Mouse (Mus musculus): ENCODE data around the gene Mrpl34.

Mrpl34 gene

DNA sequence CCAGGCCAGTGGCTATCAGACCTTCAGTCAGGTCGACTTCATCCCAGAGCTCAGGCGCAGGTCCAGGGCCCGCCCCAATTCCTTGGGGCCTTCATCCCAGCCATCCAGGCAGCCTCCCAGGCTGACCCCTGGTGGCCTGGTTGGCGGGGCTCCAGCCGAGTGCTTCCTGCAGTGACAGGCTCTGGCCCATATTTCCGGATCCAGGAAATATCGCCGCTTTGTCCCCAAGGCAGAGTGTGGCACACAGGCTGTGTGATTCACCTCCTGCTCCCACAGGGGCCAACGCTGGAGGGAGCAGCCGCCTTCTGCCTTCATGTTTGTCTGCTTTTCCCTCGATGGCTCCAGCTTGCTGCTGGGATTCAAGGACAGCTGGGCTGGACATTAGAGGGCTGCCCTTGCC, 31.7 kb downstream of the Mrpl34 start:
- DNase-seq (ENCODE audit: low spot score): no peak

DNA sequence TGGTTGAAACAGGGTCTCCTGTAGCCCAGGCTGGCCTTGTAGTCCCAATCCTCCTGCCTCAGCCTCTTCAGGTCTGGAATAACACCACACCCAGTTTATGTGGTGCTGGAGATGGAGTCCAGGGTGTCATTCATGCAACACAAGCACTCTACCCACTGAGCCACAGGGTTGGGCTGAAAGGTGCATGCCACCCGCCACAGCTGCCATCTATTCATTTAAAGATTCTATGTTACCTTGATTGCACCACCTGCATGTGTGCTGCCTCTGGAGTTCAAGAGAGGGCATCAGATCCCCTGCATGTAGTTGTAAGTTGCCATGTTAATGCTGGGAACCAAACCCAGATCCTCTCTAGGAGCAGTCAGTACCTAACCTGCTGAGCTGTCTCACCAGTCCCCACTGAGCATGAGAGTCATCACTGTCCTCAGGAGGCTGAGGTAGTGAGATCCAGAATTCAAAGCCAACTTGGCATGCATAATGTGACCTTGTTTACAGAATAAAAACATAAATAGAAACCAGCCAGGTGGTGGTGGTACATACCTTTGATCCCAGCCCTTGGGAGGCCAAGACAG, 32.4 kb downstream of the Mrpl34 start:
- no peak for DNase-seq (ENCODE audit: low spot score)

DNA sequence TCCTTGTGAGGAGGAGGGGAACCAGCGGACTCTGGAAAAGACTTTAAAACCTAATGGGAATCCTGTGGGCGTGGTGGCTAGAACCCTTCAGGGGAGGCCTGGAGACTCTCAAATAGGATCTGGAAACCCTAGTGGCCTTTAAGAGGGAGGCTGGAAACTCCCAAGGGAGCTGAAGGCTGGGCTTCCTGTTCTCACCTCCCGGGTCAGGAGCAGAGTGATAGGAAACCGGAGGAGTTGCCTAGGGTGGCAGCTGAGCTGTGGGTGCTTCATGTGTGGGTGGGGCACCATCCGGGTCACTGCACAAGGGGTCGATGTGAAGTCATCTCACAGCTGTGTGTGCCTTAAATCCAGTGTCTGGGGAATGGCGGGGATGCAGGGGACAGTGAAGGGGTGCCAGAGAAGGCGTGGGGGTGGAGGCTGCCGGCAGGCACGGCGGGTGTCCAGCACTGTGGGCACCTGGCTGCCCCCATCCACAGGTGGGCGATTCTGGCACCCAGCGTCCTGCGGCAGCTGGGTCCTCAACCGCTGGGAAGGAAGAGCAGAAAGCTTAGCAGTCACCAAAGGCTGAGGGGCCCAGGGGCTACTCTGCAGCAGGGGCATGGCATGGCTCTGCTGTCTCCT, 33.2 kb downstream of the Mrpl34 start:
- no peak for DNase-seq (ENCODE audit: low spot score)

DNA sequence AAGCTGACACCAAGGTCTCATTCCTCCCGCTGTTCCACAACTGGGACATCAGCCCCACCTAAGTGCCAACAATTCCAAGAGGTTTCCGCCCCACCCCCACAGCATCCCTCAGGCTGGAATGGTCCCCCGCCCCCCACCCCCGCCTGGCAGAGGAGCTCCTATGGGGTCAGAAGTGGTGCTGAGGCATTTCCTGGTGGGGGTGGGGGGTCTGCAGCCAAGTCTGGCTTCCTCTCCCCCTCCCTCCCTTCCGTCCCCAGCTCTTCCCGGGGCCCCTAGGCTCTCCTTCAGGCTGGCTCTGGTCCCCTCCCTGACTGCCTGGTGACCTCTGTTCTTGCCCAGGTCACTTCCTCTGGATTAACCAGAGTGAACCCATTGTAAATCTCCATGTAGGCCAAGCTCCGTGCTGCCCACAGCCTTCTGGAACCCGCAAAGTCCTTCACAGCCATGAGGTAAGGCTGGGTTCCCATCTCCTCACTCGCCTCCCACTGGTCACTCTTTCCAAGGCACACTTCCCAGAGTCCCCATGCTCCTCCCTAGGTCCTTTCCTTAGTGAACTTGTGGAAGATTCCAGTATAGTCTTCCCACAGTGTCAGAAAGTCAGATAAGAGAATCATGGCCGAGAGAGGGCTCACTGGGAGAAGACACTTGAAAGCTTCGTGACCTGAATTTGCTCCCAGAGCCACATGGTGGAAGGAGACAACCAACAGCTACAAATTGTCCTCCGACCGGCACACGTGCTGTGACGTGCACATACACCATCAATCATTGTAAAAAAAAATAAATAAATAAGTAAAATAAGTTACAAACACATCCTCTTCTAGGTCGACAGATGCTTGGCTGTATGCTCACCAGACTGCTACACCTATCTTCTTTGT, 34.3 kb downstream of the Mrpl34 start:
- DNase-seq (ENCODE audit: low spot score): no peak

DNA sequence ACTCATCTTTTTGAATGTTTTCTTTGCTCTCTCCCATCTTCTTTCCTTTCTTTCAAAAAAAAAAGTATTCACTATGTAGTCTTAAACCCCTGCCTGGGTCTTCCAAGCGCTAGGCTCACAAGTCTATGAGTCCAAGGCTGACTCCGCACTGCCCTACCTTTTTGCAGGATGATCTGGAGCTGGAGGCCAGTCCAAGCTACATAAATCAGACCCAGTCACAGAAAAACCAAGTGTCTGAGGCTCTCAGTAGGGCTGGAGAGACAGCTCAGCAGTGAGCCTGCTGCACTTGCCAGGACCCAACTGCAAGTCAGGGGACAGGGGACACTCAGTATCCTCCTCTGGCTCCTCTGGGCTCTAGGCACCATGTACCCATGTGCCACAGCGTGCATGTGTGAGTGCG, 39.6 kb downstream of the Mrpl34 start:
- no peak for DNase-seq (ENCODE audit: low spot score)

DNA sequence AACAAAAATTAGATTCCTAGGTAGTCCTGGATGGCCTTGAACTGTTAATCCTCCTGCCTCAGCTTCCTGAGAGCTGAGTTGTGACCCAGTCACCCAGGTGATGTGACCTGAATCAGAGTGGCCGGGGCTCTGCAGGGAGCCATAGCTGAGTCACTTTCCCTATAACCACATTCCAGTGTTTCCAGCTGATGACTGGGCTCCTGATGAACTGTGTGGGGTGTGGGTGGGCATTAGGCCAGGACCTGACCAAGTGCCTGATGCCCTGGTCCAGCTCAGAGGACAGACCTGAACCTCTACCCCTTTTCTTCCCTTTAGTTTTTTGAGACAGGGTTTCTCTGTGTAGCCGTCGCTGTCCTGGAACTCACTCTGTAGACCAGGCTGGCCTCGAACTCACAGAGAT, 40.6 kb downstream of the Mrpl34 start:
- DNase-seq (ENCODE audit: low spot score): no peak

DNA sequence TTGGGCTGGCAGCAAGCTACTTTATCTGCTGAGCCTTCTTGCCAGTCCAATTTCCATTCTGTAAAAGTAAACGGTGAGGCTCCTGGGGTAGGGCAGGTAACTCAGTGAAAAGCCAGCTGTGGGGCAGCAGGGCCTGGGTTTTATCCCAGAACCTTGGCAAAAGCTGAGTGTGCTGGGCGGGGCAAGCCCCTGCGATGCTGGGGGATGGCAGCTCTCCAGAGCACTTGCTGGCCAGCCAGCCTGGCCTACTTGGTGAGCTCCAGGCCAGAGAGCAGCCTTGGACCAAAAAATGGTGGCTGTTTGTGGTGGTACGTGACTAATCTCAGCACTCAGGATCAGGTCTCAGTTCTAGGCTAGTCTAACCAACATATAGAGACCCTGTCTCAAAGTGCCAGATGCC, 41.2 kb downstream of the Mrpl34 start:
- no peak for DNase-seq (ENCODE audit: low spot score)

DNA sequence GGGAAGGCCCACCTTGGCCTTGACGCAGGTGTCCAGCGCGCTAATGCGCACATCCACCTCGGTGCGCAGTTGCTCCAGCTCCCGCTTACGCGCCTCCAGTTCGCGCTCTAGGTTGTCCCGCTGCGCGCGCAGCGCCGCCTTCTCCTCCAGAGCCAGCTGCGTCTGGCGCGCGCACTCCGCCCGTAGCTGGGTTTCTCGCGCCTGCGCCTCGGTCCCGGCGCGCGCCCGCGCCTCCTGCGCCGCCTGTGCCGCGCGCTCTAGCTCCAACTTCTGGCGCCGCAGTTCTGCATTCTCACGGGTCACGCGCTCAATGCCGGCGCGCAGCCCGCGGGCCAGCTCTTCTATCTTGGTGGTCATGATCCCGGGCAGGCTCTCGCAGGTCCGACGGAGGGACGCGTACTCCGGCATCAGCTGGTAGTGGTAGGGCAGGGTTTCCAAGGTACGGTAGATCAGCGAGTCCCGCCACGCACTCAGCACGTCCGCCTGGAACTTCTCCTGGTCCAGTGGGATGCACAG, 42.9 kb downstream of the Mrpl34 start:
- peak; percentile 72 for DNase-seq (ENCODE audit: low spot score)

DNA sequence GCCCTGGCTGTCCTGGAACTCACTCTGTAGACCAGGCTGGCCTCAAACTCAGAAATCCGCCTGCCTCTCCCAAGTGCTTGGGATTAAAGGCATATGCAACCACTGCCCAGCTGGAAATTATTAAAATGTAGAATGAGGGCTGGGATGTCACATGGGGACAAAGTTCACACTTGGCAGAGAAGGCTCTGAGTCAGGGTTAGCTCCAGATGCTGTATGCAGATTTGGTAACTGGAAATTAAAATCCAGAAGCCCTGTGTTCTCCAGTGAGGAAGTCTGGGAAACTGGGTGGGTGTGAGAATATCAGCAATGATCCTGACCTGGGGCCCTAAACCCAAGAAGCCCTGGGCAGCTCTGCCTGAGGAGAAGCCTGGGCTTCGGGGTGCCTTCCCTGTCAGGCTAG, 44.6 kb downstream of the Mrpl34 start:
- no peak for DNase-seq (ENCODE audit: low spot score)

DNA sequence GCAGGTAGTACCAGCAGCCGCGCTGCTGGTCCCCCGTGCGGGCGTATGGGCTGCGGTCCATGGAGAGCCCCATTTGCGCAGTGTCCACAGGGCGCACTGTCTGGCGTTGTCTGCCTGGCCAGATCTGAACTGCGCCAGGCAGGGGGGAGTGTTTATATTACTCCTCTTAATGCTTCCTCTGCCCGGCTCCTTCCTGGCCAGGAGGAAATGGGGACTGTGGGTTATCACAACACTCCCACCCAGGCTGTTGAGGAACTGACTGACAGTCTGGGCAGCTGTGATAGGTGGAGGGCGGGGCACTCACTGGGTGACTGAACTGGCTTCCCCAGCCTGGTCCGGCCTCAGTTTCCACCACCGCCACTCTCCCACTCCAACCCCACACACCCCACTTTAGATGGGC, 46.9 kb downstream of the Mrpl34 start, which contains the start of gene Plvap:
Gene Plvap (minus strand): TSS at position 109 of the 400 bp plus-strand sequence.
- DNase-seq (ENCODE audit: low spot score): no peak

DNA sequence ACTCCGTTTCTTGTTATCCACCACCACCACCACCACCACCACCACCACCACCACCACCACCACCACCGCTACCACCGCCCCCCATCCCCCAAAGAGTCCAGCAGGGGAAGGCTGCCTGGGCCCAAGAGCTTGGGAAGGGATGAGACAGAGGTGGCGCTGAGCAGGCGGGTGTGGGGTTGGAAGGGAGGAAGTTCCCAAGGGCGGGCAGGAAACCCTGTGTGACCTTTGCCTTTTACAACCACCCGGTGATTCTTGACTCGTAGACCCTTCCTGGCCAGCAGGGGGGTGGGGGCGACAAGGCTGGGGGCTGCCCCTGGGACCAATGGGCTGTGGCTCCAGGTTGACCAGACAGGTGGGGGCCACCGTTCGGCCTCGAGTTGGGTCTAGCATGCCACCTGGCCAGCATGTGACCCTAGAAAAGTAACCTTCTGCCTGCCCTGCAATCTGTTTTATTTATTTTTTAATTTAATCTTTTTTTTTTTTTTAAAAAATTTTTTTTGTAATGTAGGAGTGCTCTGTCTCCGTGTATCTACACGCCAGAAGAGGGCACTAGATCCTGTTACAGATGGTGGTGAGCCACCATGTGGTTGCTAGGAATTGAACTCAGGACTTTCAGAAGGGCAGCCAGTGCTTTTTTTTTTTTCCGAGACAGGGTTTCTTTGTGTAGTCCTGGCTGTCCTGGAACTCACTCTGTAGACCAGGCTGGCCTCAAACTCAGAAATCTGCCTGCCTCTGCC, 48.4 kb downstream of the Mrpl34 start:
- DNase-seq (ENCODE audit: low spot score): no peak

DNA sequence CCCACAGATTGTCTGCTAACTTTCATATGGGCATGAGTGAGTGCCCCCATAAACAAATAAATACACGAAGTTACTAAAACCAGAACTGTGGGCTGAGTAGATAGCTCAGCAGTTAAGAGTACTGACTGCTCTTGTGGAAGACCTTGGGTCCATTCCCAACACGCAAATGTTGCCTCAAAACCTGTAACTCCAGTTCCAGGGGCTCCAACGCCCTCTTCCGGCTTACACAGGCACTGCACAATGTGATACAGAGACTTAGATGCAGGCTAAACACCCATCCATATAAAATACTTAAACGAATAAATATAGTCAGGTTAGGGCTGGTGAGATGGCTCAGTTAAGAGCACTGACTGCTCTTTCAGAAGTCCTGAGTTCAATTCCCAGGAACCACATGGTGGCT, 50.3 kb downstream of the Mrpl34 start:
- no peak for DNase-seq (ENCODE audit: low spot score)

Data from left cerebral cortex, adult 11 months (tissue).